Mouse (Mus musculus): ENCODE results near the gene Higd1b.

DNA sequence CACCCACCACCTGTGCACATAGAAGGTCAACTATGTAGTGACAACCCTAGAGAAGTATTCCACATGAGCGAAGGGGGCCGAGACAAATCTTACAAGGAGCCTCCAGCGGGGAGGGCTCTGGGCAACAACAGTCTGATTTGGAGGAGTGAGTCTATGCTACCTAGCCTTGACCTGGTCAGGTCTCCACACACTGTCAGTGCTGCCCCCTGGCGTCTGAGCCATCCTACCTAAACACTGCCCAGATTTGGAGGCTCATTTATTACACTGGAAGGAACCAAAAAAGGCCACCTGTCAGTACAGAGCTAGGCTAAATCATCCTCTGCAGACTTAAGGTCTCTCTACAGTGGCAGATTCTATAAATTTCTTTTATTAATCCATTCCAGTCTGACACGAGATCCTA lies 16.2 kb downstream of the Higd1b start:
- no peak for TF ChIP-seq POLR2A (IDR thresholded peaks at IDR 0.05; ENCODE audit: low read depth, low read length)
- peak; percentile 49; the same call in 1 of the 2 replicates for TF ChIP-seq CTCF (IDR thresholded peaks at IDR 0.05; ENCODE audit: extremely low read depth, insufficient read depth, insufficient read length, insufficient replicate concordance)

Data from spleen, adult 2 months (tissue).